Mouse (Mus musculus): ENCODE data around the gene Nthl1.
A peak's percentile ranks its signal among the peaks of the same experiment; 100 is the strongest.
"Not testable (repeated sequence)": the region's sequence is repeated elsewhere in the genome, so short reads cannot be mapped to it uniquely, and the experiment has no call there.

Gene Nthl1

GRCm38 (mm10) chr17:24667416-24667815 lies 34.9 kb downstream of the Nthl1 start:
- TF ChIP-seq CTCF (conservative IDR thresholded peaks at IDR 0.05; ENCODE audit: low read length) (peak; percentile 60), NANOG (IDR thresholded peaks at IDR 0.05; ENCODE audit: borderline replicate concordance, low read length) (no peak)
- no peak overlapping the region for H3K4me3 ChIP-seq (replicated peaks; ENCODE audit: low read length)
- peaks cover 43% of the 10 kb centered on the region for H3K4me1 ChIP-seq (replicated peaks; ENCODE audit: low read depth, low read length)
- H3K36me3 ChIP-seq (ENCODE audit: insufficient read depth, low read length): 0 out of 2 replicates have a peak, but pooled peaks cover 7% of the 10 kb centered on the region
- no peaks in the 10 kb centered on the region for H3K27me3 ChIP-seq (ENCODE audit: insufficient read depth, low read length)
- no peaks in the 10 kb centered on the region for H3K9me3 ChIP-seq (ENCODE audit: low read length)

- Histone ChIP-seq H3K4me3 (replicated peaks; ENCODE audit: low read length) (peak overlapping the region; percentile 94), H3K36me3 (ENCODE audit: insufficient read depth, low read length) (peaks cover 19% of the 10 kb centered on the region), H3K4me1 (replicated peaks; ENCODE audit: low read depth, low read length) (peaks cover 59% of the 10 kb centered on the region)
- H3K27me3 ChIP-seq (ENCODE audit: insufficient read depth, low read length); H3K9me3 ChIP-seq (ENCODE audit: low read length): not testable (repeated sequence)
Observed at GRCm38 (mm10) chr17:24669214-24669544, 36.7 kb downstream of the Nthl1 start.

- H3K27me3 ChIP-seq (ENCODE audit: insufficient read depth, low read length): no peaks in the 10 kb centered on the region
- peak within 1 kb of the TSS; percentile 94 for H3K4me3 ChIP-seq (replicated peaks; ENCODE audit: low read length)
- TF ChIP-seq CTCF (conservative IDR thresholded peaks at IDR 0.05; ENCODE audit: low read length): no peak
- TF ChIP-seq POU5F1 (IDR thresholded peaks at IDR 0.05; ENCODE audit: borderline replicate concordance, low read length): no peak
- no peak for TF ChIP-seq NANOG (IDR thresholded peaks at IDR 0.05; ENCODE audit: borderline replicate concordance, low read length)
- H3K4me1 ChIP-seq (replicated peaks; ENCODE audit: low read depth, low read length): peaks cover 64% of the 10 kb centered on the region
- H3K36me3 ChIP-seq (ENCODE audit: insufficient read depth, low read length): peaks cover 23% of the 10 kb centered on the region
- H3K9me3 ChIP-seq (ENCODE audit: low read length): no peaks in the 10 kb centered on the region
Observed at GRCm38 (mm10) chr17:24669545-24670245, 37.2 kb downstream of the Nthl1 start, which contains the start of gene Zfp598. Gene Zfp598, plus strand, starts transcription at chr17:24669687.

GRCm38 (mm10) chr17:24670246-24670844 lies 37.9 kb downstream of the Nthl1 start:
- peak overlapping the region; percentile 94 for H3K4me3 ChIP-seq (replicated peaks; ENCODE audit: low read length)
- TF ChIP-seq POU5F1 (IDR thresholded peaks at IDR 0.05; ENCODE audit: borderline replicate concordance, low read length): no peak
- H3K4me1 ChIP-seq (replicated peaks; ENCODE audit: low read depth, low read length): peaks cover 69% of the 10 kb centered on the region
- peaks cover 23% of the 10 kb centered on the region for H3K36me3 ChIP-seq (ENCODE audit: insufficient read depth, low read length)
- H3K9me3 ChIP-seq (ENCODE audit: low read length): no peaks in the 10 kb centered on the region
- no peaks in the 10 kb centered on the region for H3K27me3 ChIP-seq (ENCODE audit: insufficient read depth, low read length)

GRCm38 (mm10) chr17:24671346-24671745 lies 38.9 kb downstream of the Nthl1 start:
- no peak for TF ChIP-seq NANOG (IDR thresholded peaks at IDR 0.05; ENCODE audit: borderline replicate concordance, low read length)
- no peak for TF ChIP-seq CTCF (conservative IDR thresholded peaks at IDR 0.05; ENCODE audit: low read length)
- TF ChIP-seq POU5F1 (IDR thresholded peaks at IDR 0.05; ENCODE audit: borderline replicate concordance, low read length): no peak
- Histone ChIP-seq H3K27me3 (ENCODE audit: insufficient read depth, low read length) (no peaks in the 10 kb centered on the region), H3K9me3 (ENCODE audit: low read length) (no peaks in the 10 kb centered on the region), H3K4me3 (replicated peaks; ENCODE audit: low read length) (peak overlapping the region; percentile 94), H3K4me1 (replicated peaks; ENCODE audit: low read depth, low read length) (peaks cover 79% of the 10 kb centered on the region), H3K36me3 (ENCODE audit: insufficient read depth, low read length) (peaks cover 30% of the 10 kb centered on the region)

- TF ChIP-seq NANOG (IDR thresholded peaks at IDR 0.05; ENCODE audit: borderline replicate concordance, low read length) (no peak), POU5F1 (IDR thresholded peaks at IDR 0.05; ENCODE audit: borderline replicate concordance, low read length) (no peak), CTCF (conservative IDR thresholded peaks at IDR 0.05; ENCODE audit: low read length) (no peak)
- peaks cover 83% of the 10 kb centered on the region for H3K4me1 ChIP-seq (replicated peaks; ENCODE audit: low read depth, low read length)
- no peaks in the 10 kb centered on the region for H3K27me3 ChIP-seq (ENCODE audit: insufficient read depth, low read length)
- peak overlapping the region; percentile 94 for H3K4me3 ChIP-seq (replicated peaks; ENCODE audit: low read length)
- no peaks in the 10 kb centered on the region for H3K9me3 ChIP-seq (ENCODE audit: low read length)
- peaks cover 38% of the 10 kb centered on the region for H3K36me3 ChIP-seq (ENCODE audit: insufficient read depth, low read length)
Observed at GRCm38 (mm10) chr17:24672141-24672540, 39.7 kb downstream of the Nthl1 start.

- H3K9me3 ChIP-seq (ENCODE audit: low read length): no peaks in the 10 kb centered on the region
- no peaks in the 10 kb centered on the region for H3K27me3 ChIP-seq (ENCODE audit: insufficient read depth, low read length)
- TF ChIP-seq NANOG (IDR thresholded peaks at IDR 0.05; ENCODE audit: borderline replicate concordance, low read length) (no peak), POU5F1 (IDR thresholded peaks at IDR 0.05; ENCODE audit: borderline replicate concordance, low read length) (no peak), CTCF (conservative IDR thresholded peaks at IDR 0.05; ENCODE audit: low read length) (no peak)
- peaks cover 84% of the 10 kb centered on the region for H3K4me1 ChIP-seq (replicated peaks; ENCODE audit: low read depth, low read length)
- H3K36me3 ChIP-seq (ENCODE audit: insufficient read depth, low read length): peaks cover 58% of the 10 kb centered on the region
- H3K4me3 ChIP-seq (replicated peaks; ENCODE audit: low read length): peak overlapping the region; percentile 32; the same call in 1 of the 2 replicates
Observed at GRCm38 (mm10) chr17:24674277-24674676, 41.8 kb downstream of the Nthl1 start.

GRCm38 (mm10) chr17:24676187-24676586 lies 43.7 kb downstream of the Nthl1 start:
- Histone ChIP-seq H3K36me3 (ENCODE audit: insufficient read depth, low read length) (peaks cover 74% of the 10 kb centered on the region), H3K9me3 (ENCODE audit: low read length) (no peaks in the 10 kb centered on the region), H3K4me1 (replicated peaks; ENCODE audit: low read depth, low read length) (peaks cover 74% of the 10 kb centered on the region), H3K27me3 (ENCODE audit: insufficient read depth, low read length) (no peaks in the 10 kb centered on the region), H3K4me3 (replicated peaks; ENCODE audit: low read length) (0 out of 2 replicates have a peak overlapping the region, but pooled peaks have one; percentile 3)
- peak; percentile 56 for TF ChIP-seq CTCF (conservative IDR thresholded peaks at IDR 0.05; ENCODE audit: low read length)
- no peak for TF ChIP-seq NANOG (IDR thresholded peaks at IDR 0.05; ENCODE audit: borderline replicate concordance, low read length)
- TF ChIP-seq POU5F1 (IDR thresholded peaks at IDR 0.05; ENCODE audit: borderline replicate concordance, low read length): no peak

- no peaks in the 10 kb centered on the region for H3K9me3 ChIP-seq (ENCODE audit: low read length)
- peak overlapping the region; percentile 49 for H3K4me3 ChIP-seq (replicated peaks; ENCODE audit: low read length)
- no peaks in the 10 kb centered on the region for H3K27me3 ChIP-seq (ENCODE audit: insufficient read depth, low read length)
- peaks cover 67% of the 10 kb centered on the region for H3K4me1 ChIP-seq (replicated peaks; ENCODE audit: low read depth, low read length)
- H3K36me3 ChIP-seq (ENCODE audit: insufficient read depth, low read length): peaks cover 77% of the 10 kb centered on the region
- no peak for TF ChIP-seq CTCF (conservative IDR thresholded peaks at IDR 0.05; ENCODE audit: low read length)
- TF ChIP-seq NANOG (IDR thresholded peaks at IDR 0.05; ENCODE audit: borderline replicate concordance, low read length): no peak
- TF ChIP-seq POU5F1 (IDR thresholded peaks at IDR 0.05; ENCODE audit: borderline replicate concordance, low read length): no peak
Observed at GRCm38 (mm10) chr17:24676877-24677276, 44.4 kb downstream of the Nthl1 start.

Data from E14TG2a.4 (cell line).